Mouse (Mus musculus): ENCODE measurements around the gene Zfp948. TPM values are rescaled to one million over a fixed set of nuclear protein-coding genes. Genes with fewer than 3 reads are reported as not detected.

The Zfp948 gene
- polyA plus RNA-seq (2014; fragmentation: Nextera tagmentation; extraction: Ambion mirVana) = 14.7 and 14.8 TPM in 2 replicates

DNA sequence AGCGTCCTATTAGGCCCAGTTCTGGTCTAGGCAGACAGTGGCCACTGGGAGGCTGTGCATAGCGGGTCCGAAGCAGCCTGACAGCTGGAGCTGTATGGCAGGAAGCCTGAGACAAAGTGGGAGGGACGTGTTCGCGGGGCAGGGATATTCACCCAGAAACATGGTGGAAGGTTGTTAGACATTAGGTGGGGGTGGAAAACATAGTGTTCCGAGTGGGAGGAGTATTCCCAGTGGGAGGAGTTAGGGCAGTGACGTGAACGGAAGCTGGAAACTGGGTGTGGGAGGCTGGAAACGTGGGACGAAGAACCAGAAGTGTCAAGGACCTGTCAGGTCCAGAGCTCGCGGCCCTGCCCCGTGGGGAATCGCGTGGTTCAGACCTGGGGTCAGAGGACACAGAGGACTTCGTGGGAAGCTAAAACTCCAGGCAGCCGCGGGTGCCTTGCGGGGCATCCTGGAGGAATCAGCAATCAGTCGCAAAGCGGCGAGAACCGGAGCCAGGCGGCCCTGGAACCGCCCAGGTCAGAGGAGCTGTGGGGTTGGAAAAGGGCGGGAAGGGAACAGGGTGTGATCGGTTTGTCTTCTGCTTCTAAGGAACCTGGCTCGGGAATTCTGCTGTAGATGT, at the start of gene Zfp948:
Gene Zfp948, plus strand, starts transcription at position 281 of the 622 bp plus-strand sequence.
- Histone ChIP-seq H3K9me3 (ENCODE audit: control insufficient read depth, low read length) (no peaks in the 10 kb centered on the region), H3K27me3 (ENCODE audit: control insufficient read depth, insufficient read depth, low read length) (no peaks in the 10 kb centered on the region), H3K4me3 (ENCODE audit: control insufficient read depth in 1 of 2, insufficient read depth in 1 of 2, low read depth in 1 of 2, low read length in 2 of 2) (peak within 1 kb of the TSS; percentile 74 to 97), H3K4me2 (ENCODE audit: low read length) (peak within 1 kb of the TSS; percentile 93), H3K36me3 (ENCODE audit: control insufficient read depth, insufficient read depth, low read length) (peaks cover 20% of the 10 kb centered on the region), H3K27ac (replicated peaks in 1 of 2; ENCODE audit: control insufficient read depth in 1 of 2, insufficient read depth in 1 of 2, low read depth in 2 of 2, low read length in 2 of 2) (peak within 1 kb of the TSS; percentile 91 to 98), H3K4me1 (ENCODE audit: control insufficient read depth in 2 of 2, insufficient read depth in 2 of 2, low read length in 2 of 2) (peaks cover 5% of the 10 kb centered on the region in 2 experiments; a peak in 1 of 4 replicates), H3K9ac (ENCODE audit: low read length) (peak within 1 kb of the TSS; percentile 75)
- ATAC-seq (ENCODE audit: insufficient number of reproducible peaks, insufficient read depth, low FRiP score, low read depth) = peak; percentile 93
- under 1% methylated on average over 29 of the region's 29 CpGs for whole genome bisulfite sequencing

DNA sequence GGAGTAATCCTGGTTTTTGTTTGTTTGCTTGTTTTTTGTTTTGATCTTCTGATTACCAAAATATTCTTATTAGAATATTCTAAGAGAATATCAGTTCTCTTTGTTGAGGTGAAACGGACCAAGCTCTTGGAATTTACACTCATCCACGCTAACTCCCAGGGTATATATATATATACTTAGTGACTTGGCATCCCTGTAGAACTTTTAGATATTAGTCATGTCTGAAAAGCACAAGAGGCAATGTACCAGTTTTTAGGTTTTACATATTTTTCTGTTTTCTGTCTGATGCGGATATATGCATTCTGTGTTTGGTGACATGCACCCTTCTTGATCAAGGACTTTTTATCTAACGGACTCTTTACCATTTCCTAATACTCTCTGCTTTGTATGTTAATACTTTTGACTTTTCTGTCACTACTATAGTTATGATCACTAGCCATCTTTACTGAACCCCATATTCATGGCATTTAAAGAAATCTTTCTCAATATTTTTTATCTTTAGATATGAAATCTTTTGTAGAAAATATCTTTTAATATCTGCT, 49.6 kb upstream of the Zfp948 start:
- H3K4me2 ChIP-seq (ENCODE audit: low read length) = peak overlapping the region; percentile 77
- ATAC-seq (ENCODE audit: insufficient number of reproducible peaks, insufficient read depth, low FRiP score, low read depth) = no peak
- peaks cover 0 to 4% of the 10 kb centered on the region in 2 experiments; a peak in 2 of 4 replicates for H3K4me1 ChIP-seq (ENCODE audit: control insufficient read depth in 2 of 2, insufficient read depth in 2 of 2, low read length in 2 of 2)
- no peaks in the 10 kb centered on the region for H3K27me3 ChIP-seq (ENCODE audit: control insufficient read depth, insufficient read depth, low read length)
- peak overlapping the region; percentile 91 to 92; a peak in 3 of 4 replicates for H3K27ac ChIP-seq (replicated peaks in 1 of 2; ENCODE audit: control insufficient read depth in 1 of 2, insufficient read depth in 1 of 2, low read depth in 2 of 2, low read length in 2 of 2)
- no peaks in the 10 kb centered on the region for H3K36me3 ChIP-seq (ENCODE audit: control insufficient read depth, insufficient read depth, low read length)
- peak overlapping the region; percentile 53 to 77; a peak in 3 of 4 replicates for H3K4me3 ChIP-seq (ENCODE audit: control insufficient read depth in 1 of 2, insufficient read depth in 1 of 2, low read depth in 1 of 2, low read length in 2 of 2)
- H3K9me3 ChIP-seq (ENCODE audit: control insufficient read depth, low read length) = no peaks in the 10 kb centered on the region
- H3K9ac ChIP-seq (ENCODE audit: low read length) = peak overlapping the region; percentile 78
- 27% methylated on average over 4 of the region's 4 CpGs for WGBS

DNA sequence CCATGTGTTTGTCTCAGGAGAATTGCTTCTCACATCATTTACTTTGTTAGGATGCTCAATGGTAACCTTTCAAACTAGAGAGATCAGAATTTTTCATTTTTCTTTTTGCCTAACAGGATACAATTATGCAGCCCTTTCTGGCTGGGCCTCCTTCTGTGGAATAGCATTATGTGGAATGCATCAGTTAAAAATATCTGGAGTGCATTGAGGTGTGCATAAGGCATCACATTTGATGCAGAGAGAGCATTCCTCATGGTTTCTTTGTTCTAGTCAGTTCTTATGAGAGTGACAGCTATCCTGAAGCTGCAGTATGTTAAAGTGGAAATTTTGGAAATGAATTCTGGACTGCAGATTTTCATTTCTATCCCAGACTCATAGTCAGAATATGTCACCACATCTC, 40.5 kb upstream of the Zfp948 start:
- no peak overlapping the region for H3K4me3 ChIP-seq (ENCODE audit: control insufficient read depth in 1 of 2, insufficient read depth in 1 of 2, low read depth in 1 of 2, low read length in 2 of 2)
- no peak overlapping the region for H3K4me2 ChIP-seq (ENCODE audit: low read length)
- H3K27me3 ChIP-seq (ENCODE audit: control insufficient read depth, insufficient read depth, low read length) = no peaks in the 10 kb centered on the region
- H3K36me3 ChIP-seq (ENCODE audit: control insufficient read depth, insufficient read depth, low read length) = no peaks in the 10 kb centered on the region
- no peak overlapping the region for H3K9ac ChIP-seq (ENCODE audit: low read length)
- no peaks in the 10 kb centered on the region for H3K9me3 ChIP-seq (ENCODE audit: control insufficient read depth, low read length)
- ATAC-seq (ENCODE audit: insufficient number of reproducible peaks, insufficient read depth, low FRiP score, low read depth) = no peak
- no peak overlapping the region for H3K27ac ChIP-seq (replicated peaks in 1 of 2; ENCODE audit: control insufficient read depth in 1 of 2, insufficient read depth in 1 of 2, low read depth in 2 of 2, low read length in 2 of 2)
- peaks cover 0 to 1% of the 10 kb centered on the region in 2 experiments; a peak in 1 of 4 replicates for H3K4me1 ChIP-seq (ENCODE audit: control insufficient read depth in 2 of 2, insufficient read depth in 2 of 2, low read length in 2 of 2)

DNA sequence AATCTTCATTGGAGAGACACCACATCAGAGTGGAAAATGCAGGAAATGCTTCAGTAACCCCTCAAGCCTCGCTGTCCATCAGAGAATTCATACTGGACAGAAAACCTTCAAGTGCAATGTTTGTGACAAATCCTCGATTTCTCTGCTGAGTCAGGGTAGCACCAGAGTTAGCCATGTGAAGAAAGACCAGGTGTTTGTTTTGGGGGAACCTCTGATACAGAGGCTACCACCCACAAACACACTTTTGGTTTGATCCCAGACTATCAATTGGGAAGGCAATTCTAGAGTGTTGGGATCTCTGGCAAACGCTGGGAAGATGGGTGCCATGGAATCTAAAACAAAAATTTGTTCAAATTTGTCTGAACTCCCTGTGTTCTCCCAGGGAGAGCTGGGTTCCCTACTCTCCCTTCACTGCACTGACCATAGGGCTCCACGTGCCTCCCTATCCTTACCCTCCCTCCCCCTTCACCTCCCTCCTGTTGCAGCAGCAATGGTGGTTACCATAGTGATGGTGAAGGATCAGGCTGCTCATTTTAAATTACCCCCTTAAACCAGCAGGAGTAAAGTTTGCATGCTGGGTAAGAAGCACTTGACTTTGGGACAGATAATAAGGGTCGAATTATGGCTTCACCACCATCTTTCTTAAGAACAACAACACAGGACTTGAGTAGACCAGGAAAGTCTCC, 36.0 kb upstream of the Zfp948 start:
- Histone ChIP-seq H3K36me3 (ENCODE audit: control insufficient read depth, insufficient read depth, low read length) (no peaks in the 10 kb centered on the region), H3K9me3 (ENCODE audit: control insufficient read depth, low read length) (no peaks in the 10 kb centered on the region), H3K9ac (ENCODE audit: low read length) (no peak overlapping the region), H3K4me3 (ENCODE audit: control insufficient read depth in 1 of 2, insufficient read depth in 1 of 2, low read depth in 1 of 2, low read length in 2 of 2) (no peak overlapping the region), H3K4me1 (ENCODE audit: control insufficient read depth in 2 of 2, insufficient read depth in 2 of 2, low read length in 2 of 2) (peaks cover 6 to 22% of the 10 kb centered on the region in 2 experiments), H3K4me2 (ENCODE audit: low read length) (no peak overlapping the region), H3K27ac (replicated peaks in 1 of 2; ENCODE audit: control insufficient read depth in 1 of 2, insufficient read depth in 1 of 2, low read depth in 2 of 2, low read length in 2 of 2) (no peak overlapping the region), H3K27me3 (ENCODE audit: control insufficient read depth, insufficient read depth, low read length) (no peaks in the 10 kb centered on the region)
- no peak for ATAC-seq (ENCODE audit: insufficient number of reproducible peaks, insufficient read depth, low FRiP score, low read depth)
- 68% methylated on average over 5 of the region's 5 CpGs for WGBS

DNA sequence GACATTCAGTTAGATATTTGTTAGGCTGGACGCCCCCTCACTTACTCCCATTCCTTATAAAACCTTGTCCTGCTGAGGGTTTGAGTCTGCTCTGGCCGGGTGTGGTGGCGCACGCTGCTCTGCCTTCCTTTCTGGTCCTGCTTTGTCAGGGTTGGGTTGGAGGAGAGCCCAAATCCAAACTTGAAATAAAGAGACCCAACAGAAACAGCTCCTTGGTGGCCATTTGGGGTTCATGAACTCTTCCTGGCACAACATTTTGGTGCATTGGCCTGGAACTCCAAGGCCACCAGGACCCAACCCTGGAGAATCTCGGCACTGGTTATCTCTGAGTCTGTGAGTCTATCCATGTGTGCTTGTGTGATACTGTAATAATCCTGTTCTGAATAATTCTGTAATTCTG, 35.2 kb upstream of the Zfp948 start:
- no peaks in the 10 kb centered on the region for H3K27me3 ChIP-seq (ENCODE audit: control insufficient read depth, insufficient read depth, low read length)
- peak overlapping the region; percentile 93 to 96 for H3K27ac ChIP-seq (replicated peaks in 1 of 2; ENCODE audit: control insufficient read depth in 1 of 2, insufficient read depth in 1 of 2, low read depth in 2 of 2, low read length in 2 of 2)
- H3K4me2 ChIP-seq (ENCODE audit: low read length) = peak overlapping the region; percentile 75
- ATAC-seq (ENCODE audit: insufficient number of reproducible peaks, insufficient read depth, low FRiP score, low read depth) = no peak
- peaks cover 6 to 22% of the 10 kb centered on the region in 2 experiments for H3K4me1 ChIP-seq (ENCODE audit: control insufficient read depth in 2 of 2, insufficient read depth in 2 of 2, low read length in 2 of 2)
- H3K9me3 ChIP-seq (ENCODE audit: control insufficient read depth, low read length) = no peaks in the 10 kb centered on the region
- peak overlapping the region; percentile 93 for H3K9ac ChIP-seq (ENCODE audit: low read length)
- 47% methylated on average over 5 of the region's 5 CpGs for WGBS
- H3K36me3 ChIP-seq (ENCODE audit: control insufficient read depth, insufficient read depth, low read length) = no peaks in the 10 kb centered on the region
- H3K4me3 ChIP-seq (ENCODE audit: control insufficient read depth in 1 of 2, insufficient read depth in 1 of 2, low read depth in 1 of 2, low read length in 2 of 2) = peak overlapping the region; percentile 57 to 72

DNA sequence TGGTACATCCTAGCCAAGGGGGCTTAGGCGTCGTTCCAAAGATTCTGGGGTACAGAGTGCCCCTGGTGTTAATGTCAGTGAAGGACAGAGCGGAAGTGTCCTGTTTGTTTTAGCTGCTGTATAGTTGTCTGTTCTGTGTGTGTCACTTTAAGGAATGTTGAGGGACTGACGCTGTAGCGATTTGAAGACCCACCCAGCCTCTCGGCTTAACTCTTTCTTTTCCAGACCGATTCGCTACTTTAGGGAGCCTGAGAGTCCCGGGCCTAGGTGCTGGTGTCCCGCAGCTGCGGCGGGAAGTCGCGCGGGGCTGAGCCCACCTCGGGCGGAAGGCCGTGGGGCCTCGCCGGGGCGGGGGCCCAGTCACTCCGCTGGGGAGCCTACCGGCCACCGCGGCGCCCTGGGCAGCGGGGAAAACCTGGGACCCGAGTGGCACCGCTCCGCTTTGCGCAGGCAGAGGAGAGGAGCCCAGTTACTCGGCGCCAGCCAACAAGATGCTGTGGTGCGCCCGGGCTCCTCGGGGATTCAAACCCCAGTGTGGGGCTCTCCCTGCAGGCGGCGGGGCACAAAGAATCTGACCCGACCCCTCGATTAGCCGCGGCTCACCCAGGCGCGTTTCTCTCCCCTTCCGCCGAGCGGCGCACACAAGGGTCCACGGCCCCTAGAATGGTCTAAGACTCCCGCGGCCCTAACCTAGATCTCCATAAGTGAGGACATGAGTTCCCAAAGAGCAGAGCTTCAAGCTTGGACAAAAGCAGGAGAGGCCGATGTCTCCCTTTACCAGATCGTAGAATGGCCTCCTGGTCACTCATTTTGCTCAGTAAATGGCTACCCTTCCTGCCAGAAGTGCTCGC, 34.5 kb upstream of the Zfp948 start:
- ATAC-seq (ENCODE audit: insufficient number of reproducible peaks, insufficient read depth, low FRiP score, low read depth) = peak; percentile 82
- Histone ChIP-seq H3K4me1 (ENCODE audit: control insufficient read depth in 2 of 2, insufficient read depth in 2 of 2, low read length in 2 of 2) (peaks cover 6 to 22% of the 10 kb centered on the region in 2 experiments), H3K27me3 (ENCODE audit: control insufficient read depth, insufficient read depth, low read length) (no peaks in the 10 kb centered on the region), H3K27ac (replicated peaks in 1 of 2; ENCODE audit: control insufficient read depth in 1 of 2, insufficient read depth in 1 of 2, low read depth in 2 of 2, low read length in 2 of 2) (peak overlapping the region; percentile 93 to 96), H3K36me3 (ENCODE audit: control insufficient read depth, insufficient read depth, low read length) (no peaks in the 10 kb centered on the region), H3K9ac (ENCODE audit: low read length) (peak overlapping the region; percentile 93), H3K9me3 (ENCODE audit: control insufficient read depth, low read length) (no peaks in the 10 kb centered on the region), H3K4me2 (ENCODE audit: low read length) (peak overlapping the region; percentile 75), H3K4me3 (ENCODE audit: control insufficient read depth in 1 of 2, insufficient read depth in 1 of 2, low read depth in 1 of 2, low read length in 2 of 2) (peak overlapping the region; percentile 57 to 72)
- under 1% methylated on average over 49 of the region's 54 CpGs for WGBS

DNA sequence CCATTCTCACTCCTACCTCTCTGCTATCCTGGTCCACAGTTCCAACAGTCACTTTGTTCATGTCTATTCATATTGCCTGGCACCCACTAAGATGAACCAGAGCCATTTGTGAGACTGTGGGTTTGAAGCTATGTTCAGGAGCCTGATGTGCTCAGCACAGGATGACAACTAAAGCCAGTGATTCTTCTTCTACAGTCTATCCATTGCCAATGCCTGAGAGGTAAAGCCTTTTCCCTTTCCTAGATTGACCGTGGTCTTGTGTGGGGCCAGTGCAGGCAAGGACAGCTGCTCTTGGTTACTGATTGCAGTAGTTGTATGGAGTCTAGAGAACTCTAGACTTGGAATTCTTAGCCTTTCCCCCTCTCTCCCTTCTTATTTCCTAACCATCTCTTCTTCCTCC, 32.8 kb upstream of the Zfp948 start:
- no peaks in the 10 kb centered on the region for H3K27me3 ChIP-seq (ENCODE audit: control insufficient read depth, insufficient read depth, low read length)
- 0 out of 2 replicates have a peak overlapping the region, but pooled peaks have one; percentile 6 for H3K4me2 ChIP-seq (ENCODE audit: low read length)
- ATAC-seq (ENCODE audit: insufficient number of reproducible peaks, insufficient read depth, low FRiP score, low read depth) = no peak
- H3K36me3 ChIP-seq (ENCODE audit: control insufficient read depth, insufficient read depth, low read length) = no peaks in the 10 kb centered on the region
- H3K27ac ChIP-seq (replicated peaks in 1 of 2; ENCODE audit: control insufficient read depth in 1 of 2, insufficient read depth in 1 of 2, low read depth in 2 of 2, low read length in 2 of 2) = 0 out of 4 replicates have a peak overlapping the region, but pooled peaks of 1 of the 2 experiments have one; percentile 33
- no peak overlapping the region; the same call in 1 of the 2 replicates for H3K9ac ChIP-seq (ENCODE audit: low read length)
- no peaks in the 10 kb centered on the region for H3K9me3 ChIP-seq (ENCODE audit: control insufficient read depth, low read length)
- H3K4me3 ChIP-seq (ENCODE audit: control insufficient read depth in 1 of 2, insufficient read depth in 1 of 2, low read depth in 1 of 2, low read length in 2 of 2) = no peak overlapping the region
- peaks cover 6 to 22% of the 10 kb centered on the region in 2 experiments for H3K4me1 ChIP-seq (ENCODE audit: control insufficient read depth in 2 of 2, insufficient read depth in 2 of 2, low read length in 2 of 2)
- 84% methylated on average over 1 of the region's 1 CpGs for WGBS

Data from heart, embryonic 14.5 days (tissue).